Mouse (Mus musculus): ENCODE data around the gene Cul4b. TPM values are rescaled to one million over a fixed set of nuclear protein-coding genes. Genes with fewer than 3 reads are reported as not detected.

Gene Cul4b
- polyA plus RNA-seq (2012; rRNA removed): 18.4 and 19.9 TPM in 2 replicates

DNA sequence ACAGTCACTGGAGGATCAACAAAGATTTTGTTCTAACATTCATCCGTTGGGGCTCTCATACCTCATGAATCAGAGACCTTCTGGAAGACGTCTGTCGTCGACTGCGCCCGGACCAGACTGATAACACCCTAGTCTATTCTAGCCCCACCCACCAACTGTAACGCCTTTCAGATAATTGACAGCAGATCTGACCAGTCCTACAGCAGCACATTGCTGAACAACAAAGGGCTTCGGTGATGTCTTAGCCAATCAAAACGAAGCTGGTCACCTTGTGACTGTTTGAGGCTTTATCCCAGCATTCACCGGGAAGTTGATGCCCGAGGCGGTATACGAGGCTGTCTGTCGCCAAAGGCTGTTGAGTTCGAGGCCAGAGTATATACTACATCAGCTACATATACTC is at the start of gene Cul4b:
Gene Cul4b (minus strand): TSS at position 119 of the 400 bp plus-strand sequence.

GRCm38 (mm10) chrX:38600177-38600994 is 24.4 kb upstream of the Cul4b start, which contains the start of gene Mcts1:
TSS of gene Mcts1 (plus strand) at chrX:38600578.

Other genes with a start within 250 kb of the Cul4b start
- 46.5 and 56.8 TPM in 2 replicates for gene Lamp2, start 119.7 kb downstream of the Cul4b start, polyA plus RNA-seq (2012; rRNA removed)
- gene Mcts1, start 24.4 kb upstream of the Cul4b start, polyA plus RNA-seq (2012; rRNA removed): 115 and 118 TPM in 2 replicates
- 22.9 and 23.5 TPM in 2 replicates for gene C1galt1c1, start 58.9 kb upstream of the Cul4b start, polyA plus RNA-seq (2012; rRNA removed)
- 0.06 TPM in 1 of 2 replicates, not detected in the other for gene 6030498E09Rik, start 196.5 kb upstream of the Cul4b start, polyA plus RNA-seq (2012; rRNA removed)

All from central nervous system, embryonic 14 days (tissue).